Mouse (Mus musculus) kidney, embryonic 16.5 days (tissue): Measurements from ENCODE around the gene Gsk3b. TPM values are rescaled to one million over a fixed set of nuclear protein-coding genes. Genes with fewer than 3 reads are reported as not detected.
"Not testable (repeated sequence)": the region's sequence is repeated elsewhere in the genome, so short reads cannot be mapped to it uniquely, and the experiment has no call there.

ENCODE experiments used
- ATAC-seq: fragments of 200-750 bp; cut with Nextera tagmentation; 2 replicates; pipeline ENCODE4 v1.8.0; 2017; ENCODE audit warnings: moderate TSS enrichment; ENCODE audit not compliant: low FRiP score, low TSS enrichment
- H3K27ac ChIP-seq: fragments of 300-500 bp; sonication (generic); 2 replicates; pipeline ENCODE4 v1.5.1; 2014; ENCODE audit warnings: low read length
- H3K27me3 ChIP-seq: fragments of 300-500 bp; sonication (generic); 2 replicates; pipeline ENCODE4 v1.6.1; 2014; ENCODE audit warnings: low read length, control low read depth, mixed read lengths; ENCODE audit not compliant: insufficient read depth
- H3K36me3 ChIP-seq: fragments of 300-500 bp; sonication (generic); 2 replicates; pipeline ENCODE4 v1.6.1; 2014; ENCODE audit warnings: low read length, control low read depth, mixed read lengths; ENCODE audit not compliant: insufficient read depth
- H3K4me1 ChIP-seq: fragments of 300-500 bp; sonication (generic); 2 replicates; pipeline ENCODE4 v1.6.1; 2014; ENCODE audit warnings: low read length, control low read depth, mixed read lengths; ENCODE audit not compliant: insufficient read depth
- H3K4me2 ChIP-seq: fragments of 300-500 bp; sonication (generic); replicated peaks from 2 replicates; pipeline ENCODE4 v1.6.1; 2014; ENCODE audit warnings: low read depth, low read length
- H3K4me3 ChIP-seq: fragments of 300-500 bp; sonication (generic); 2 replicates; pipeline ENCODE4 v1.5.1; 2014; ENCODE audit warnings: mild to moderate bottlenecking, low read length
- H3K9ac ChIP-seq: fragments of 300-500 bp; sonication (generic); replicated peaks from 2 replicates; pipeline ENCODE4 v1.6.1; 2014; ENCODE audit warnings: low read length
- H3K9me3 ChIP-seq: fragments of 300-500 bp; sonication (generic); 2 replicates; pipeline ENCODE4 v1.6.1; 2016; ENCODE audit warnings: low read length, control low read depth
- WGBS: fragments of 180-500 bp; shearing (Covaris S2); extraction: QIAGEN DNeasy Blood & Tissue Kit; methylation state at CpG from one replicate; pipeline ENCODE4 v1.1.7; 2014; 5-methylcytosine and 5-hydroxymethylcytosine counted together
- polyA plus RNA-seq: library from polyadenylated mRNA; unstranded; fragments of >200 nt; fragmentation: Nextera tagmentation; extraction: Ambion mirVana; gene quantifications from 2 replicates; pipeline ENCODE4 v1.2.1, GENCODE M21; 2015

Gene Gsk3b
- 50.3 and 56.2 TPM in 2 replicates for polyA plus RNA-seq

- Histone ChIP-seq H3K4me2 (peak within 1 kb of the TSS; percentile 62), H3K36me3 (no peaks in the 10 kb centered on the region), H3K9me3 (no peaks in the 10 kb centered on the region), H3K4me1 (peaks cover 21% of the 10 kb centered on the region), H3K27ac (peak within 1 kb of the TSS; percentile 100), H3K4me3 (peak within 1 kb of the TSS; percentile 91), H3K9ac (peak within 1 kb of the TSS; percentile 98), H3K27me3 (no peaks in the 10 kb centered on the region)
- peak; percentile 95 for ATAC-seq
- WGBS, result under 1% methylated on average over 57 of the region's 69 CpGs
Measured at GRCm38 (mm10) chr16:38088629-38089446, at the start of gene Gsk3b. Gene Gsk3b (plus strand): TSS chr16:38089001.

GRCm38 (mm10) chr16:38042160-38042559, 46.6 kb upstream of the Gsk3b start:
- Histone ChIP-seq H3K36me3 (no peaks in the 10 kb centered on the region), H3K4me2 (no peak overlapping the region), H3K27me3 (no peaks in the 10 kb centered on the region), H3K9me3 (no peaks in the 10 kb centered on the region), H3K27ac (no peak overlapping the region), H3K4me1 (no peaks in the 10 kb centered on the region), H3K4me3 (no peak overlapping the region), H3K9ac (no peak overlapping the region)
- ATAC-seq, result no peak
- 90% methylated on average over 1 of the region's 1 CpGs for WGBS

GRCm38 (mm10) chr16:38044551-38044950, 44.2 kb upstream of the Gsk3b start:
- no peak overlapping the region for H3K4me2 ChIP-seq
- H3K9me3 ChIP-seq, result no peaks in the 10 kb centered on the region
- H3K27ac ChIP-seq, result no peak overlapping the region
- no peak for ATAC-seq
- no peaks in the 10 kb centered on the region for H3K36me3 ChIP-seq
- H3K4me3 ChIP-seq, result no peak overlapping the region
- no peak overlapping the region for H3K9ac ChIP-seq
- 86% methylated on average over 5 of the region's 5 CpGs for WGBS
- no peaks in the 10 kb centered on the region for H3K27me3 ChIP-seq
- 0 out of 2 replicates have a peak, but pooled peaks cover 8% of the 10 kb centered on the region for H3K4me1 ChIP-seq

- Histone ChIP-seq H3K9me3 (no peaks in the 10 kb centered on the region), H3K27ac (no peak overlapping the region), H3K4me3 (0 out of 2 replicates have a peak overlapping the region, but pooled peaks have one; percentile 4), H3K36me3 (no peaks in the 10 kb centered on the region), H3K4me1 (0 out of 2 replicates have a peak, but pooled peaks cover 8% of the 10 kb centered on the region), H3K27me3 (no peaks in the 10 kb centered on the region), H3K9ac (0 out of 2 replicates have a peak overlapping the region, but pooled peaks have one; percentile 11), H3K4me2 (peak overlapping the region; percentile 43)
- 51% methylated on average over 23 of the region's 23 CpGs for WGBS
- ATAC-seq, result no peak
Measured at GRCm38 (mm10) chr16:38047781-38048558, 40.8 kb upstream of the Gsk3b start.

DNA sequence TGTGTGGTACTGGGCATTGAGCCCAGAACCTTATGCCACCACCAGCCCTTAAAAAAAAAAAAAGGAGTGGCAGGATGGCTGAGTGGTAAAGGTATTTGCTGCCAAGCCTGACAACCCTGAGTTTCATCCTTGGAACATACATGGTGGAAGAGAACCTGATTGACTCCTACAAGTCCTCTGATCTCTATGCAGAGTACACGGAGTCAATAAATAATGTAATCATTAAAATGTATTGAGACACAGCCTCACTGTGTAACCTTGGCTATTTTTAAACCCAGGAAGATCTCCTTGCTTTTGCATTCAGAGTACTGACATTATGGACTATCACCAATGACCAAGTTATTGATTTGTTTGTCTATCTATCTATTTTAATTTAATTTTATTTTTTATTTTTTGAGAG, 30.9 kb upstream of the Gsk3b start:
- 89% methylated on average over 1 of the region's 1 CpGs for WGBS
- H3K4me1 ChIP-seq, result no peaks in the 10 kb centered on the region
- ATAC-seq, result no peak
- H3K36me3 ChIP-seq, result no peaks in the 10 kb centered on the region
- no peak overlapping the region for H3K4me3 ChIP-seq
- no peaks in the 10 kb centered on the region for H3K27me3 ChIP-seq
- H3K9ac ChIP-seq, result no peak overlapping the region
- no peak overlapping the region for H3K4me2 ChIP-seq
- no peak overlapping the region for H3K27ac ChIP-seq
- no peaks in the 10 kb centered on the region for H3K9me3 ChIP-seq

GRCm38 (mm10) chr16:38058836-38059235, 30.0 kb upstream of the Gsk3b start:
- ATAC-seq, result no peak
- Histone ChIP-seq H3K36me3 (no peaks in the 10 kb centered on the region), H3K4me1 (no peaks in the 10 kb centered on the region), H3K9ac (no peak overlapping the region), H3K27me3 (no peaks in the 10 kb centered on the region), H3K27ac (no peak overlapping the region), H3K4me2 (no peak overlapping the region), H3K9me3 (no peaks in the 10 kb centered on the region), H3K4me3 (no peak overlapping the region)
- 84% methylated on average over 3 of the region's 3 CpGs for WGBS

- WGBS, result 72% methylated on average over 4 of the region's 4 CpGs
- Histone ChIP-seq H3K4me1 (no peaks in the 10 kb centered on the region), H3K4me2 (no peak overlapping the region), H3K9ac (no peak overlapping the region), H3K27me3 (no peaks in the 10 kb centered on the region), H3K36me3 (no peaks in the 10 kb centered on the region), H3K4me3 (no peak overlapping the region), H3K9me3 (no peaks in the 10 kb centered on the region), H3K27ac (no peak overlapping the region)
- ATAC-seq, result no peak
Measured at GRCm38 (mm10) chr16:38059631-38060030, 29.2 kb upstream of the Gsk3b start.

GRCm38 (mm10) chr16:38073859-38074631, 14.8 kb upstream of the Gsk3b start:
- H3K9ac ChIP-seq, H3K27me3 ChIP-seq, H3K4me1 ChIP-seq, H3K36me3 ChIP-seq, H3K4me3 ChIP-seq, H3K27ac ChIP-seq, H3K4me2 ChIP-seq, ATAC-seq: not testable (repeated sequence)
- H3K9me3 ChIP-seq, result peaks cover 19% of the 10 kb centered on the region
- WGBS, result 94% methylated on average over 1 of the region's 5 CpGs

DNA sequence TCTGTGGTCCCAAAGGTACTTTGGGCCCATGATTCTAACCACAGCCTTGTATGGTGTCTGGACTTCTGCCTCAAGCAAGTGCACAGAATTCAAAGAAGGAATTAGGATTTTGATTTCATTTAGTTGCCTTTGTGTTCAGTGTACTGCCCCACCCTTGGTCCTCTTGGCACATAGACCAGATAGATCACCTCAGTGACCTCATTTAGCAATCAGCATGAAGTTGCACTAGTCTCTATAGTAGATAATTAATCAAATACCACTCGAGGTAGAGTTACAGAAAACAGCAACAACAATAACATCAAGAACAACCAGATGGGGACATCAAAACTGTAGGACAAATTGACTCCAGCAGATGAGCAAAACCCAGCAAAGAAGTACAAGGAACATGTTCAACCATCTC, 8.6 kb upstream of the Gsk3b start:
- 72% methylated on average over 1 of the region's 1 CpGs for WGBS
- Histone ChIP-seq H3K27me3 (no peaks in the 10 kb centered on the region), H3K27ac (no peak overlapping the region), H3K9ac (no peak overlapping the region), H3K9me3 (no peaks in the 10 kb centered on the region), H3K4me2 (no peak overlapping the region), H3K4me1 (no peaks in the 10 kb centered on the region), H3K36me3 (no peaks in the 10 kb centered on the region), H3K4me3 (no peak overlapping the region)
- ATAC-seq, result no peak
